Mouse (Mus musculus) heart, postnatal 4 days (tissue): ENCODE results near the gene Sh3bp2. TPM values are rescaled to one million over a fixed set of nuclear protein-coding genes. Genes with fewer than 3 reads are reported as not detected.

Experiments used
- microRNA-seq, 2 experiments: library from miRNA; unstranded; fragments of <30 nt; microRNA quantifications; one replicate each; pipeline ENCODE4 v1.2.0; 2021 to 2022
- total RNA-seq, 2 experiments: library from RNA; stranded (reverse); gene quantifications; 2 replicates each; pipeline ENCODE4 v1.2.3; 2021

Sh3bp2 gene
- total RNA-seq, 2 experiments from 2014 or later = 6.1 to 7.9 TPM

Small RNA genes within 50 kb of the gene (microRNA-seq; reads per million reads assigned to microRNA genes)
- gene Mir7036b = 1.7 to 3.3 reads per million in 2 experiments

Other genes starting within 250 kb of the Sh3bp2 start
- 1 to 10 TPM; 1.5 to 2.5 TPM for gene Zfyve28, start 237.4 kb upstream of the Sh3bp2 start, total RNA-seq
- gene Cfap99, start 237.2 kb upstream of the Sh3bp2 start, total RNA-seq = not detected
- gene Rnf4, start 189.5 kb upstream of the Sh3bp2 start, total RNA-seq = 10 to 100 TPM; 85.8 to 86.3 TPM
- 10 to 100 TPM; 36.0 to 41.7 TPM for gene Fam193a, start 155.9 kb upstream of the Sh3bp2 start, total RNA-seq
- gene Tnip2, start 11.8 kb upstream of the Sh3bp2 start, total RNA-seq = 10 to 100 TPM in 1 of 2 experiments, 1 to 10 TPM in 1; 8.8 to 10.3 TPM
- gene Add1, start 47.8 kb downstream of the Sh3bp2 start, total RNA-seq = 100 to 1,000 TPM; 202 to 209 TPM
- gene Mfsd10, start 111.4 kb downstream of the Sh3bp2 start, total RNA-seq = 10 to 100 TPM; 27.9 to 30.5 TPM
- 10 to 100 TPM; 14.1 to 15.1 TPM for gene Nop14, start 134.3 kb downstream of the Sh3bp2 start, total RNA-seq
- 1 to 10 TPM; 1.1 to 2.9 TPM for gene Grk4, start 134.5 kb downstream of the Sh3bp2 start, total RNA-seq
- 10 to 100 TPM; 21.8 to 22.4 TPM for gene Htt, start 235.9 kb downstream of the Sh3bp2 start, total RNA-seq